20 mouse cellular contexts compared by ENCODE assay signal in the genomic region with DNA sequence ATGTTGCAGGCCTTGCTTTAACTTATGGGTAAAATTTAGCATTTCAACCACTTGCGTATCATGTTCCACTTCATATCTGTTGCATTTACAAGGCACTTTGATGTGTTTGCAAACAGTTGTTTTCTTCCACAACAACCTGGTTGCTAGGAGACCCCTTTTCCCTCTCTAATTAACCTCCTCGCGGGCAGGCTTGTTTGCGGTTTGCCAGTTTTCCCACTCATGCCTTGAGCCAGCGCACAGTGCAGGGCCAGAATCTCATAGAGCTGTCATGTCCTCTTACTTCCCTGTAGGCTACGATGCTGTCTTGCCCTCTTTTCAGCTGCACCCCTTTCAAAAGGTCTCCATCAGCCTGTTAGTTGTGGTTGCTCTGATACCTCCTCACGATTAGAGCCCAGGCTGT.
DNase-seq lines count a peak whose midpoint lies in the region; ATAC-seq lines count a peak whose summit lies in the region.
"Had no signal": no experiment of that assay in that cellular context is flagged by ENCODE, and none has a peak within 500 bp of the region (broad histone marks: within the 10 kb centered on the region; RNA-seq: fewer than 3 reads in every experiment).

No protein-coding gene starts in this region.

- DNase-seq in cerebellum, postnatal 14 days = peak; percentile 10 to 13
- peak; percentile 75 for DNase-seq in Muller cell, postnatal 12 days (ENCODE audit: inconsistent ontology term)
- peak; percentile 32 for DNase-seq in forebrain, embryonic 10.5 days (ENCODE audit: extremely low spot score, low spot score)
- DNase-seq in limb, embryonic 10.5 days (ENCODE audit: low spot score) = no peak
- DNase-seq in c-Kit-positive CD71-positive TER-119-positive erythroid progenitor cells, embryonic 14.5 days (ENCODE audit: low spot score) = no peak
- no peak for DNase-seq in left cerebral cortex, adult 18-20 months (ENCODE audit: low spot score in 2 of 2)
- no peak for DNase-seq in right cerebral cortex, postnatal 14 days
- DNase-seq: cerebellum, adult 8-10 months; gastrocnemius, postnatal 25 days; heart, postnatal 14 days; kidney, adult 2 months; kidney, postnatal 4 days; lung, adult 2 months; lung, postnatal 4 days; thymus, adult 2 months had no signal

- no peak for ATAC-seq in cerebellum, adult (ENCODE audit: insufficient number of reproducible peaks, low FRiP score, low TSS enrichment)
- ATAC-seq: Patski had no signal

- H3K4me1 ChIP-seq in forebrain, embryonic 10.5 days = peaks cover 48% of the 10 kb centered on the region
- peaks cover 28% of the 10 kb centered on the region for H3K4me1 ChIP-seq in limb, embryonic 10.5 days

- no peak overlapping the region for H3K4me3 ChIP-seq in forebrain, embryonic 10.5 days
- H3K4me3 ChIP-seq in limb, embryonic 10.5 days = no peak overlapping the region
- H3K4me3 ChIP-seq: heart, embryonic 10.5 days; limb, embryonic 13.5 days; neural tube, embryonic 13.5 days had no signal

- no peaks in the 10 kb centered on the region for H3K9me3 ChIP-seq in forebrain, embryonic 10.5 days
- no peaks in the 10 kb centered on the region for H3K9me3 ChIP-seq in limb, embryonic 10.5 days (replicated peaks)
- H3K9me3 ChIP-seq: heart, embryonic 10.5 days; limb, embryonic 13.5 days; neural tube, embryonic 13.5 days had no signal

- WGBS in forebrain, embryonic 10.5 days = 65% methylated on average over 7 of the region's 7 CpGs
- 77% methylated on average over 7 of the region's 7 CpGs for WGBS in limb, embryonic 10.5 days

- H3K27ac ChIP-seq in forebrain, embryonic 10.5 days = peak overlapping the region; percentile 66
- peak overlapping the region; percentile 63 for H3K27ac ChIP-seq in limb, embryonic 10.5 days
- H3K27ac ChIP-seq: heart, embryonic 10.5 days; limb, embryonic 13.5 days; neural tube, embryonic 13.5 days had no signal

- peaks cover 5% of the 10 kb centered on the region for H3K27me3 ChIP-seq in forebrain, embryonic 10.5 days (ENCODE audit: poor library complexity, severe bottlenecking)
- H3K27me3 ChIP-seq in limb, embryonic 10.5 days (ENCODE audit: low read depth, poor library complexity, severe bottlenecking) = no peaks in the 10 kb centered on the region
- H3K27me3 ChIP-seq: limb, embryonic 13.5 days; neural tube, embryonic 13.5 days; Patski had no signal

- no peaks in the 10 kb centered on the region for H3K36me3 ChIP-seq in forebrain, embryonic 10.5 days (replicated peaks)
- no peaks in the 10 kb centered on the region for H3K36me3 ChIP-seq in limb, embryonic 10.5 days
- H3K36me3 ChIP-seq: heart, embryonic 10.5 days; limb, embryonic 13.5 days; neural tube, embryonic 13.5 days had no signal

Comparison
In these comparisons a context has a peak if more than half of its experiments do, and no peak if none do; other contexts are left out.
1. DNase-seq: peak in cerebellum, postnatal 14 days (2 of 2), Muller cell, postnatal 12 days (single experiment) and forebrain, embryonic 10.5 days (single experiment); none in limb, embryonic 10.5 days (single experiment), c-Kit-positive CD71-positive TER-119-positive erythroid progenitor cells, embryonic 14.5 days (single experiment), left cerebral cortex, adult 18-20 months (0 of 2) and right cerebral cortex, postnatal 14 days (single experiment).